Mouse (Mus musculus) left cerebral cortex, postnatal 36 days (tissue): Measurements from ENCODE around the gene Rin3. TPM values are rescaled to one million over a fixed set of nuclear protein-coding genes. Genes with fewer than 3 reads are reported as not detected.

Experiments used
- DNase-seq, 2 experiments: peaks; one replicate each; pipeline ENCODE4 v3.0.0; 2021 to 2022; ENCODE audit warnings: low spot score in 2 of 2, mixed read lengths in 1 of 2
- intact Hi-C: fragments of 180-260 bp; cut with DNase I; formaldehyde crosslinking; loops from one replicate; pipeline ENCODE4 v1.15.1; 2025
- total RNA-seq, 2 experiments: library from RNA; stranded (reverse); gene quantifications; 2 replicates each; pipeline ENCODE4 v1.2.3; 2021

Gene Rin3
- total RNA-seq, 2 experiments from 2014 or later: 3.5 to 4.4 TPM

DNA sequence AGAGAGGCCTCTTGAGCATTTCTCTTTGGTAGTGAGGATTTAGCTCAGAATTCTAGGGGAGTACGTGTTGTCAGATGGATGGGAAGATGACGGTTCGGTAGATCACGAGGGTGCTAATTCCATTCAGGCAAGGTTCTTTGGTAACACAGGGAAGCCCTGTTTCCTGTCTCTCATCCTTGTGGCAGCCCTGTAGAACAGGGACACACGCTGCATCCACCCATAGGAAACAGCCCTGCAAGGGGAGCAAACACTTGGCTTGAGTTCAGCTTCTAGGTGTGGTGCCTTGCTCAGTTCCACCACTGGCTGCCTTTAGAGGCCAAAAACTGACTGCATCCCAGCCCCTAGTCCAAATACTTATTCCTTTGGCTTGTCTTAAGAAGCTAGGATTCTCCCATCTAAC lies 39.0 kb downstream of the Rin3 start:
- DNase-seq: no peak
- intact Hi-C loops: no loop called here

DNA sequence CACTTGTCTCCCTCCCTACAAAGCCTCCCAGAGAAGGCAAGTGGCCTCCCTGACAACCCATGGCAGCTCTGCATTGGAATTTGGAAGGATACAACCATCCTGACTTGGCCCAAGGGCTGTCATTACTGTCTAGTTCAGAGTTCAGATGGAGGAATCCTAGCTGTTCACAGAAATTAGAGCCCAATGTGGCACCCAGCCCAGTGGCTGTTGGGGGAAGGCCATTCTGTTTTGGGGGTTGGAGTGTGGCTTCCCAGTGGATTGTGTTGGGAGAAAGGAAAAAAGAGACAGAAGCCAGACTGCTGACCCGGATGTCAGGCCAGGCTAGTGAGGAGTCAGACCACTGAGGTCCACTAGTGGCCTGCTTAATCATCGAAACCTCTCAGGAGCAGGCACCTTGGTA lies 40.5 kb downstream of the Rin3 start:
- DNase-seq: no peak
- intact Hi-C loops: no loop called here

DNA sequence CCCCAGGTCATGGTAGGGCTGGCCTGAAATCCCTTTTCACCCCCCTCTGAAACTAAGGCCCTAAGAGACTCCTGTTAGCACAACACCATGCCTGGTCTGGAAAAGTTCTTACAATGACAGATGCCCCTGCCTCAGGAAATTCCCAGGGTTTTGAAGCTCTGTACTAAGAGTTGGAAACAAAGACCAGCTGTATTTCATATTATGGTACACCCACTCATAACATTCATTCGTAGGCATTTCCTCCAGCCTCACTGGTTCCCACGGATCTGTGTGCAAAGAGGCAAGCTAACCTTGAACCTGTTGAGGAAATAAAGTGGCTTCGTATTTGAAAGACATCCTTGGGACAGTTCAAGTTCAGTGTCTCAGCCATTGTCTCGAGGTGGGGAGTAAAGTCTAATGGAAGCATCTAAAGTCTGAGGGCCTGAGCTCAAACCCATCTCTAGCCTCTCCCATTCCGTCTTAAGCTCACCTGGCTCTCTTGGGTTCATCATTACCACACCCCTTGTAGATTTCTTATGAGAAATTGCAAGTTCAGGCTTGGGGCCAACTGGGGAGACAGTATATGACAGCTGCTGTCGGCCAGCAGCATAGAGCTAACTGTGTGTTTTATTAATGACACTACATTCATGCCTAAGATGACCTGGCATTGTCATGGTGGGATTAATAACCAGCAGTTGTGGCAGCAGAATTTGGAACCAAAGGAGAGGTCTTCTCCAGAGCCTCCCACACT lies 41.5 kb downstream of the Rin3 start:
- intact Hi-C loops: no loop called here

DNA sequence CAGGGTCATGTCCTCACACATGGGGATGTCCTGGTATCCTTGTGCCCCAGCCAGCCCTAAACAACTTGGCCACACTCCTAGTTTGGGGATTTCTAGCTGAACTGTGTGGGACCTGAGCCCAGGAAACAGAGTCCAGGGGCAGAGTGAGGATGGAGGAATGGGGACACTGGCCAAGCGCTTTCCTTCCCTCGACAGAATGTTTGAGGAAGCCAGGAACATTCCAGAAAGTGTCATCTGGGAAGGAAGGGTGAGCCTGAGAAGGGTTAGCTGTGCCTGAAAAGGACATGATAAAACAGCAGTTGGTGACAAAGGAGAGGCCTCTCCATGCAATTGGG lies 42.0 kb downstream of the Rin3 start:
- intact Hi-C loops: no loop called here
- no peak for DNase-seq

More for the DNA sequence above, 41.5 kb downstream of the Rin3 start:
- DNase-seq: no peak

DNA sequence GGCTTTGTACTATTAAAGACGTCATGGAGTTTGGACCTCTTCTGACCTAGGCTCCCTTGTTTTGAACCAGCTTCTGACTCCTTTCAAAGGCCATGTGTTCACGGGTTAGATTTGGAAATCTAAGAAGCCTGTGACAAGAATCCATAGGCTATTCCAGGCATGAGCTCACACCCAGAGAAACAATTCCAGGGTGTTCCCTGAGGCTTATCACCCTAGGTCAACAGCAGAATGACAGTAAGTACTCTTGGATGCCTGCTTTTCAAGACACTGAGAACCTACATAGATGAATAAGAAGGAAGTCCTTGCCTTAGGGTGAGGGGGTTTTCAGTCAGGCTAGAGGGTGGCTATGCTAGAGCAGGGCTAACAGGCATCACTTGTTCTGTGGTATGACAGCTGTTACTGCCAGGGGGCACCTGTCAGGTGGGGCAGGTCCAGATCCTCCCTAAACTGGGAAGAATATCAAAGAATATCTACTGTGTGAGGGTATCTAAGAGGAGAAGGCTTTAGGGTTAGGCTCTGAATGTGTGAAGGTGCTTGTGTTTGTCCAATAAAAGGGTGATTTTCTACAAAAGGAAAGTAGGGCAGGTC lies 44.0 kb downstream of the Rin3 start:
- no peak for DNase-seq
- intact Hi-C loops: no loop called here

DNA sequence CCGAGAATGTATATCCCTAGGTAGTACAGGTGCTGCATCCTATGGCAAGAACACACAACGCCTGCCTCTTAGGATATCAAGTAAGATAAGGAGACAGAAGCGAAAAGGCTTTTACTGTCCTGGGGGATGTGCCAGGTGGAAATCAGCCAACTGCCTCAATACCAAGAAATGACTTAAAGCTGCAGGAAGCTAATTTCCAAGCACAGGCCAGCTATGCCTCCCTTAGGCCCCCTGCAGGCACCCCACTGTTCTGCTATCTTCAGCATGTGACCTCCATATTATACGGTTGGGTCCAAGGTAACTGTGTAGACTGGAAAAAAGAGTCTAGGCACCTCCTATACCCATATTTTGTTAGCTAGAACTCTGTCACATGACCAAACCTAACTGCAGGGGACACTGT lies 44.7 kb downstream of the Rin3 start:
- no peak for DNase-seq
- intact Hi-C loops: no loop called here

DNA sequence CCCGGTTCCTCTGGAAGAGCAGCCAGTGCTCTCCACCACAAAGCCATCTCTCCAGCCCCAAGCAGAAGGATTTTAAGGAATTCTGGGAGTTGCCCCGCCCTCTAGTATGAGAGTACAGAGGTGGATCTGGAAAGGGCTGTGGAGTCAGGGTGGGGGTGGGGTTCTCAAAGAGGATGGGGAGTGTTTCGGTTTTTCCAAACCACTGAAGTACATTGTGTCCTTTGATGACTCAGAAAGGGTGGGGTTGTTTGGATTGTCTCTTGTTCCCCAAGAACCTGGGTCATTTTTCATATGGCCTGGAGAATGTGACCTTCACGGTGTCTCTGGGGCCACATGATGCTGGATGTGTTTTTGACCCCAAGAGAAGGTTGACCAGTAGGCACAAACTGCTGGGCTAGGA lies 45.2 kb downstream of the Rin3 start:
- no peak for DNase-seq

DNA sequence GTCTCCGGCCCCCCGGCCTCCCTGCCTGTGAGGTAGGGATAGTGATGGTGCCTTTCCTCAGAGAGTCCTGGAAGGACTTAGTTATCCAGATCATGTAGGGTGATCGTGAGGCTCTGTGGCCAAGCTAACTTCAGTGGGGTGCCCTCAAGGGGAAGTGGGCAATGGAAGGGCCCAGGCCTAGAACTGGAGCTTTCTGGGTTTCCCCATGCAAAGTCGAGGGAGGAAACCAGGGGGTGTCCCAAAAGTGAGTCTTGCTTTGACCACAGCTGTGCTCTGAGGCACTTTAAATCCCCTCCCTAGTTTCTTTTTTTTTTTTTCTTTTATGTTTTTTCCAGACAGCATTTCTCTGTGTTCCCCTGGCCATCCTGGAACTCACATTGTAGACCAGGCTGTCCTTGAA lies 47.3 kb downstream of the Rin3 start:
- intact Hi-C loops: no loop called here
- DNase-seq: no peak

More for the DNA sequence above, 45.2 kb downstream of the Rin3 start:
- intact Hi-C loops: no loop called here

DNA sequence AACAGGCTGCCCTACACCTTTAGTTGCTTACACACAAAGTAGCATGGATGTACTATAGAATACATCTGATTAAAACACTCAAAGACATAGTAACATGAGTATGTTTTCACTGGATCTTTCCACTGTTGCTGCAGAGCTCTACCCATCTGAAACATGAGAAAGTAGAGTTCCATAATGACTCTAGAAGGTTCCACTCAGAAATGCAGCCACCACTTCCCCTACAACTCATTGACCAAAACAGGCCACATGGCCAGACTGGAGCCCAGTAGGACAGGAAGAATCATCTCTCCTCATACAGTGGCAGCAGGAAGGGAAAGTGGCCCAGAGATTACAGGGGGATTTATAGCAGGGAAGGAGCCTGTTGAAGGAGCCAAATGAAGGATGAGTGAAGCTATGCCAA lies 47.9 kb downstream of the Rin3 start:
- no peak for DNase-seq
- intact Hi-C loops: no loop called here

DNA sequence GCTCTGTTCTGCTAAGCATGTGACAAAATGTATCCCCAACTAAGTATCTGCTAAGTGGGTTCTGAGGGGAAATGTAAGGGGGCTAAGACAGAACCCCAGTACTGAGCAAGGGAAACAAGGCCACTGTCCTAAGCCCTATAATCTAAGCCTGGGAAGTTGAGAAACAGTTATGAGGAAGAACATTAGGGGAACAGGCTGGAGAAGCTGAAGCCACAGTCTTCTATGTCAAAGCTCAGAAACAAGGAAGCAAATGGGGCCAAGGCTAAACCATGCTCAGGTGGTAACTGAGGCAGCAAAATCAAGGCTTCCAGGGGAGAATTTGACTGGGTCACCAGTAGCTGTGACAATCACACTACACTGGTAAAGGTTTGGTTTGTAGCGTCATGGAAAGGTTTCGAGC lies 50.3 kb downstream of the Rin3 start:
- no peak for DNase-seq
- intact Hi-C loops: loop anchor here (1.0 kb wide), 1 partner anchor 37 kb away; no protein-coding TSS in a partner anchor

DNA sequence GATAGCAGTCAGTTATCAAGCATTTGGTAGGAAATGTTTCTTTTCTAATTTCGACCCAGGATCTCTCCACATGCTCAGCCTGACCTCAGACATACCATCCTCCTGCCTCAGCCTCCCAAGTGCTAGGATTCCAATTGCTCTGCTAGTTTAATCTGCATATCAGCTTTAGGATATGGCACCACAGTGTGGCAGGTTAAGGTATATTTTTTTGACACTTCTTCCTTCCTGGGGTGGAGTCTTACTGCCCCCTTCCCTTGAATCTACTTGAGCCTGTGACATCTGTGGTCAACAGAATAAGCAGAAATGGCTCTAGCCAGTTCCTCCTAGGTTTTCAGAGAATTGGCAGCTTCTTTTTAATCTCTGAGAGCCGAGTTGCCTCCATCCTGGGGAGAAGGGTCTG lies 56.2 kb downstream of the Rin3 start:
- no peak for DNase-seq
- intact Hi-C loops: no loop called here

DNA sequence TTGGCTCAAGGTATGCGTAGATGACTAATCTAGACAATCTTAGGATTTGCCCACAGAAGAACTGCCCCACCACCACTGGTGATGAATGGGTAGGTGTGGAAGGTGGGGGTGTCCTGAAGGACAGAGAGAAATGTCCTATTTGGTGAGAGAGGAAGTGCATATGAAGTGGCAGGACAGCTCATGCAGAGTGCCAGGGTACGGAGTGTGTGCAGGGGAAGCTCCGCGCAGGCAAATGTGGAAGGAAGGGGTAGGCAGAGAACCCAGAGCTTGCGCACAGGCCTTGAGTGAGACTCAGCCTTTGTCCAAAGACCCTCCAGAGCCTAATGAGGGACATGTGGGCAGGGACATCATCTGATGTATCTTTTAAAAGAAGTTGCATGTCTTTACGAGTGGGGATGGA lies 57.6 kb downstream of the Rin3 start:
- intact Hi-C loops: no loop called here

DNA sequence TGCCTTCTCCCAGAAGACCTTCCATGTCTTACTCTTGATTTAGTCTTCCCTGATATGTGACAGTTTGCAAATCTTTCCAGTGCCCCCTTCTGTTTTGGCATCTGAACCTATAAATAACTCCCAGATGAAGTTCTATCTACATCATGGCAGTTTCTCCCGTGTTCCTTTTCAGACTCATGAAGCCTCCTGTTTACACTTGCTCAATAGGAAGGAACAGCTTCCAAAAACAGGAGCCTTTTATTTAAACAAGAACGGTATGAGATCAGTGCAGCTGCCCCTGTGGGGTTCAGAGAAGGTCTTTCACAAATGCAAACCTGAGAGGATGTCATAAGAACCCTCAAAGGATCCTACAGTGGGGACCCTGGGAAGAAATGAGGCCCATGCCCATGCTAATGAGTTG lies 59.3 kb downstream of the Rin3 start:
- no peak for DNase-seq
- intact Hi-C loops: no loop called here

More for the DNA sequence above, 57.6 kb downstream of the Rin3 start:
- no peak for DNase-seq

DNA sequence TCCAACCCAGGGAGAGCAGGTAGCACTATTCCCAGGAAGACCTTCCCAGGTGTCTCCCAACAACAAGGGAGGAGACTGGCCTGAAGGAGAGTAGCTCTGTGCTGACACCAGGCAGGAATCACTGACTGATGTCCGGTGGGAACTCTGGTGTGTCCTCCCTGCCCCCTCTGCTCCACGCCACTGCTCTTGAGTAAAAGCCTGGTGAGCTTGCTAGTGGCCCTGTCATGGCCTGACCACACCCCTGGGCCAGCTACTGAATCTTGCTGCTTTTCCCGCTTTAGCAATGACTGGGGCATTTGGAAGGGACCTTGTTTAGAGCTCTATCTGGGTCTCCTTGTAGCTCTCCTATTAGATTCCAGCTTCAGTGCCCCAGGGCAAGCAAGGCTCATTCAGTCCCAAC lies 59.8 kb downstream of the Rin3 start:
- intact Hi-C loops: no loop called here
- no peak for DNase-seq

DNA sequence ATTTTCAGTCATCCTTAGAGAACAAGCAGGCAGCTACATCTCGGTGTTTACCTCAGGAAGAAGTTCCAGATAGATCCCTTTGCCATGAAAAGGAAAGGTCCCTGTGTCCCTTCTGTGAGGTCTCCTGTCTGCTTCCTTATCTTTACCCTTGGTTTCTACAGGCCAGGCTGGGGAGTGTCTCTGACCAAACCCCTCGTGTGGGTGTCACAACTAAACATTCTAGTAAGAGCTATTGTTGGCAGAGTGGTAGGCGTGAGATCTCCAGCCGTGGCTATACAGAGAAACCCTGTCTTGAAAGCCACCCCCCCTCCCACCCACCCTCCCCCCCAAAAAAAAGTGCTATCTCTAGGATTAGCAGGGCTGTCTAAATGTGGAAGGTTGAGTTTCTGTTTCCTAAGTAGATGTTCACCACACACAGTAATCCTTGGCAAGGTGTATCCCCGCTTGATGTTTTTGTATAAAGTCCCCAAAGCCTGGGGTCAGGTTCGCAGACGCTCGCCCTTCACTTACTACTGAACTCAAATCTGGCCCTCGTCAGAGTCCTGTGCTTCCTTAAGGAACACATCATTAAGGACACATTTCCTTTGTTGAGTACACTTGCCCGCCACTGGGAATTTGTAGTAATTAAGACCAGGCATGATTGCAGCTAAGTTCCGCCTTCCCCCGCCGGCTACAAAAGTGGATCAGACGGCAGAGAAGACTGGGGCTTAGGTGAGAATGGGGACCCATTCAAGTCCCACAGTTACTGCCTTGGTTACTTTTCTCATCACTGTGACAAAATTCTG lies 62.4 kb downstream of the Rin3 start:
- intact Hi-C loops: no loop called here
- DNase-seq: no peak

DNA sequence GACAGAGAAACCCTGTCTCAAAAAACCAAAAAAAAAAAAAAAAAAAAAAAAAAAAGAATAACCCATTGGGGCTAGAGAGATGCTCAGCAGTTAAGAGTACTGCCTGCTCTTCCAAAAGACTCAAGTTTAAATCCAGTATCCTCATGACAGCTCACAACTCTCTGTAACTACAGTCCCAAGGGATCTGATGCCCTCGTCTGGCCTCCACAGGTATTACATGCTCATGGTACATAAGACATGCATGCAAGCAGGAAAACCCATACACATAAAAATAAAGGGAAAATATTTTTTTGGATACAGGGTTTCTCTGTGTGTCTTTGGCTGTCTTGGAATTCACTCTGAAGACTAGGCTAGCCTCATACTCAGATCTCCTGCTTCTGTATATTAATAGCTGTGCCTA lies 63.7 kb downstream of the Rin3 start:
- intact Hi-C loops: no loop called here
- peak in 1 of 2 experiments; percentile 17 for DNase-seq

DNA sequence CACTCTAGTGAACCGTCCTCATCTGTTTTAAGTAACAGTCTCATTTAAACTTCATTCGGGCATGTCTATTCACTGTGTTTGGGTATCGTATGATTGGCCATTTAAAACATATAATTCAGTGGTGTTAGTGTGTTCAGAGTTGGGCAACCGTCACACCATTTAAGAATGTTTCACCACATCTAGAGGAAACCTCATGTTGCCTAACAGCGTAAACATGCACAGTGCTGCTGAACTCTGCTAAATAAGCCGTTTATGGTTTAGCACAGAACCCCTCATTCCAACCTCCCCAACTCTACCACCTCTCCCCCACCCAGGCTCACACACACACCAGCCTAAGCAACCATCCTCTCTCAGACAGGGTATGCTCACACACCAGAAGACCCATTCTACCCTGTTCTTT lies 65.6 kb downstream of the Rin3 start:
- intact Hi-C loops: no loop called here

DNA sequence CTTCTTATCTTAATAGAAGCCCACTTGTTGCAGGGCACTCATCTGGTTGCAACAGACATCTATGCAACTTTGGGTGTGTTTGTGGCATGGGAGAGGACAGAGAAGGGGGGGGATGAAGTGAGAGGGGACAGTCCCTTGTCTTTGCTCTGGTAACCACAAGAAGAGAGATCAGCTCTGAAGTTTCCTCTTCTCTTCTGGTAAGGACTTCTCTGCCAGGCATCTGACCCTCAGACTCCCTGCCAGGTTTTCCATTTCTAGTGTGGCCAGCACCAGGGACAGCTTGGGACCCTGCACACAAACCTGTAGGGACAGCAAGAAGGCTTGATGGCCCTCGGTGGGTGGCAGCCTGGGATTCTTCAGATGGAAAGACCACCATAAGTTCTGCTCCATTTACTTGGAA lies 68.1 kb downstream of the Rin3 start:
- intact Hi-C loops: no loop called here
- no peak for DNase-seq

More for the DNA sequence above, 65.6 kb downstream of the Rin3 start:
- no peak for DNase-seq

DNA sequence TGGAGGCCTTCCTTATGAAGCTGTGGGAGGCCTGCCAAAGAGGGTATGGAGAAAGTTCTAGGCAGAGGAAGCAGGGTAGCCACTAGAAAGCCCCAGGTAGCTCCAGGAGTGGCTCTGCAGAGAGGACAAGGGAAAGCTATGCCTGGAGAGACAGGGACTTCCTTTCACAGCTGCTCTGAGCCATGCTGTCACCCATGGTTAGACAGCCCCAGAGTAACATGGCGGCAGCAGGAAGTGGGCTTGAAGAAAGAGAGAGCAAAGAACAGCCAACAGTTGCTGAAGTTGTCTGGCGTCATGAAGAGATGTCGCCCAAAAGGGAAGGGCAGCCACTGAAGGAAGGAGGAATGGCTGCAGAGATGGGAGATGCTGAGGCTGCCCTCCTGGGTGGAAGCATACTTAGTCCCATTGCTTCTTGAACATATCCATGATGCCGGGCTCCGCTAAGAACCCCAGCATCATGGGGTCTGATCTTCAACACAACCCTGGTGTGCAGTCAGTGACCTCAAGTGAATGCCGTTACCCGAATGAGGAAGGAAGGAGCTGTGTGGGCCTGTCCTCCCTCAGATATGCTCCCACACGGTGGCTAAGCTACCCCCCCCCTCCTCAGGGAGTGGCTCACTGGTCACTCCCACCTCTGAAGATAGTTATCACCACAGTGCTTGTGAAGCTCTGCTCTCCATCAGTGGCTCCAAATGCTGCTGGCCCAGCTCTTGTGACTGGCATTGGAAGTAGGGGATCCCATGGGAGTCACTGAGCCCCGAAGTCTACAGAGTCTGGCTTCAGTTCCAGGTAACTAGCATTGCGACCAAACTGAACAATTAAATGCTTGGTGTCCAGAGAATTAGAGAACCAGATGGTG lies 71.5 kb downstream of the Rin3 start:
- no peak for DNase-seq
- intact Hi-C loops: no loop called here

DNA sequence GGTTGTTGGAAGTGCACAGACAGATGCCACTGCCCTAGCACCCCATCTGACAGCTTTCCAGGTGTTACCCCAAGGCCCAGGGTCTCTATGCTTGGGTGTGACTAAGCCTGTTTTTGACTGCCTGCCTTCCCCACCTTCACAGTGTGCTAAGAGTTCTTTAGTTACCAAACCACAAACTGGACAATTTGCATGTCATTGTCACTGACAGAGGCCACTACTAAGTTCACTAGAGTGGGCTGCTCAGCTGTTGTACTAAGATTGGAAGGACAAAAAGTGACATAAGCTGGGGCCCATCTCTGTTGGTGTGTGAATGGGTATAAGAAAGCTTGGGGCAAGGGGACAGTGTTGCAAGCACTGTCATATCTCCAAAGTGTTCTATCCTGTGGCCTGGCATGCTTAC lies 72.9 kb downstream of the Rin3 start:
- no peak for DNase-seq
- intact Hi-C loops: no loop called here
